Mouse (Mus musculus): ENCODE measurements around the gene Pxk. TPM values are rescaled to one million over a fixed set of nuclear protein-coding genes. Genes with fewer than 3 reads are reported as not detected.
A peak's percentile ranks its signal among the peaks of the same experiment; 100 is the strongest.

Pxk gene
- polyA plus RNA-seq, 1 experiment from 2014 or later = 62.0 TPM

- ATAC-seq = no peak
- Histone ChIP-seq H3K4me2 (replicated peaks; ENCODE audit: low read depth) (no peak overlapping the region), H3K4me3 (ENCODE audit: low read depth, low read length) (no peak overlapping the region), H3K27ac (ENCODE audit: low read depth, low read length) (no peak overlapping the region), H3K27me3 (replicated peaks; ENCODE audit: control insufficient read depth, insufficient read depth, low read length) (no peaks in the 10 kb centered on the region), H3K9ac (ENCODE audit: low read depth, low read length) (no peak overlapping the region), H3K9me3 (ENCODE audit: control insufficient read depth) (no peaks in the 10 kb centered on the region), H3K36me3 (ENCODE audit: control insufficient read depth, insufficient read depth) (no peaks in the 10 kb centered on the region), H3K4me1 (replicated peaks; ENCODE audit: control insufficient read depth, insufficient read depth, low read length) (no peaks in the 10 kb centered on the region)
- no peak for TF ChIP-seq CTCF (IDR thresholded peaks at IDR 0.05; ENCODE audit: low read depth)
- 66% methylated on average over 4 of the region's 4 CpGs for WGBS
These were observed 82.5 kb downstream of the Pxk start for GRCm38 (mm10) chr14:8180371-8181035.

DNA sequence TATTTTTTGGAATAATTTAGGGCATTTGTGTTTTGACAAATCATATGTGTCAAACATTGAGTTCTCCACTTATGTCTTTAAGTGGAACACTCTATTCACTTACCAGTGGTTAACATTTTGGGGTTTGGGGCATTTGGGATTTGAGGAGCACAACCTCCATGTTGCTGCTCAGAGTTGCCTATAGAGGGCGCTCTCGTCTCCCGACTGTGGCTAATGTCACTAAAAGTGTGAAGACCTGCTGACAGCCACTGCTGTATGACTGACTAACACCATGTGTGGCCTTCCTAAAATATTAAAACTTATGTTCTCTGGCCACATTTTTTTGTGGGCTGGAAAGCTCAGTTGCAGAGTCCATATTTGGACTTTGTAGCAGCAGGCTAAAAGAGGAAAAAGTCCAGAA is 85.3 kb downstream of the Pxk start:
- no peak overlapping the region for H3K4me3 ChIP-seq (ENCODE audit: low read depth, low read length)
- H3K9ac ChIP-seq (ENCODE audit: low read depth, low read length) = no peak overlapping the region
- no peak for ATAC-seq
- 54% methylated on average over 3 of the region's 3 CpGs for WGBS
- no peak overlapping the region for H3K4me2 ChIP-seq (replicated peaks; ENCODE audit: low read depth)
- no peak overlapping the region for H3K27ac ChIP-seq (ENCODE audit: low read depth, low read length)
- peak; percentile 50 for TF ChIP-seq CTCF (IDR thresholded peaks at IDR 0.05; ENCODE audit: low read depth)
- no peaks in the 10 kb centered on the region for H3K9me3 ChIP-seq (ENCODE audit: control insufficient read depth)
- H3K36me3 ChIP-seq (ENCODE audit: control insufficient read depth, insufficient read depth) = no peaks in the 10 kb centered on the region
- H3K27me3 ChIP-seq (replicated peaks; ENCODE audit: control insufficient read depth, insufficient read depth, low read length) = no peaks in the 10 kb centered on the region
- no peaks in the 10 kb centered on the region for H3K4me1 ChIP-seq (replicated peaks; ENCODE audit: control insufficient read depth, insufficient read depth, low read length)

DNA sequence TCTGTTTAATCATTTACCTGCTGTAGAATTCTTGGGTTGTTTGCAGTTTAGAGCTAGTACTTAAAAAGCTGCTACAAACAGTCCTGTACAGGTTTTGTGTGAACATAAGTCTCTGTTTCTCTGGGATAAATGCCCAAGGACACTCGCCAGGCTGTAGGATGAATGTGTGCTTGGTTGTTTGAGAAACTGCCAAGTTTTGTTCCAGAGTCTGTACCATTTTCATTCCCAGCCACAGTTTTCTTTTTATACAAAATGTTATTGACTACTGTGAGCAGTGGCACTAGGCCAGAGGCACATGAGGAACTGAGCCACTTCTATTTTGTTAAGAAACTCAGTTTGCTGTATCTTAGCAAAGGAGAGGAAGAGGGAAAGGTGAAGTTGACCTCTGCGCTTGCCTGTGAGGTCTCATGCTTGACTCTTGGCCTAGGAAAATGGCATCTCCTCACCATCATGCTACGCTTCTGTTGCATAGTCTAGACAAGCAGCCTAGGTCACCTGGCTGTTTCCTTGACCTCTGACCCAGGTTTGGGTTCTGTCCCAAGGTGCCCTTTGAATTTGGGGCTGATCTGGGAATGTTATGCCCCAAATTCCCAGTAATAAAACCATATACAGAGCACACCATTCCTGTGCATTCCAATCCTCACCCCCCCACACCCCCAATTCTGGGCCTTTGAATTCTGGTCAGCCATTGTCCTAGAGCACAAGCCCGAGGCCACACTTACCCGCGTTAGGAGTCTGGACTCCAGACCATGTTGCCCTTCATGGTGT is 88.5 kb downstream of the Pxk start:
- no peak for TF ChIP-seq CTCF (IDR thresholded peaks at IDR 0.05; ENCODE audit: low read depth)
- H3K9me3 ChIP-seq (ENCODE audit: control insufficient read depth) = no peaks in the 10 kb centered on the region
- no peak for ATAC-seq
- WGBS = 88% methylated on average over 6 of the region's 6 CpGs
- H3K4me3 ChIP-seq (ENCODE audit: low read depth, low read length) = no peak overlapping the region
- no peak overlapping the region for H3K4me2 ChIP-seq (replicated peaks; ENCODE audit: low read depth)
- no peak overlapping the region for H3K27ac ChIP-seq (ENCODE audit: low read depth, low read length)
- 0 out of 2 replicates have a peak, but pooled peaks cover under 1% of the 10 kb centered on the region for H3K4me1 ChIP-seq (replicated peaks; ENCODE audit: control insufficient read depth, insufficient read depth, low read length)
- H3K27me3 ChIP-seq (replicated peaks; ENCODE audit: control insufficient read depth, insufficient read depth, low read length) = no peaks in the 10 kb centered on the region
- H3K36me3 ChIP-seq (ENCODE audit: control insufficient read depth, insufficient read depth) = no peaks in the 10 kb centered on the region
- H3K9ac ChIP-seq (ENCODE audit: low read depth, low read length) = no peak overlapping the region

GRCm38 (mm10) chr14:8190556-8190955 is 92.5 kb downstream of the Pxk start:
- H3K27ac ChIP-seq (ENCODE audit: low read depth, low read length) = no peak overlapping the region
- H3K9me3 ChIP-seq (ENCODE audit: control insufficient read depth) = no peaks in the 10 kb centered on the region
- H3K4me1 ChIP-seq (replicated peaks; ENCODE audit: control insufficient read depth, insufficient read depth, low read length) = 0 out of 2 replicates have a peak, but pooled peaks cover 3% of the 10 kb centered on the region
- no peak overlapping the region for H3K9ac ChIP-seq (ENCODE audit: low read depth, low read length)
- no peak overlapping the region for H3K4me3 ChIP-seq (ENCODE audit: low read depth, low read length)
- TF ChIP-seq CTCF (IDR thresholded peaks at IDR 0.05; ENCODE audit: low read depth) = no peak
- ATAC-seq = no peak
- H3K36me3 ChIP-seq (ENCODE audit: control insufficient read depth, insufficient read depth) = no peaks in the 10 kb centered on the region
- H3K4me2 ChIP-seq (replicated peaks; ENCODE audit: low read depth) = no peak overlapping the region
- H3K27me3 ChIP-seq (replicated peaks; ENCODE audit: control insufficient read depth, insufficient read depth, low read length) = no peaks in the 10 kb centered on the region
- WGBS = 93% methylated on average over 3 of the region's 3 CpGs

- ATAC-seq = 0 out of 2 replicates have a peak, but pooled peaks have one; percentile 22
- Histone ChIP-seq H3K4me1 (replicated peaks; ENCODE audit: control insufficient read depth, insufficient read depth, low read length) (0 out of 2 replicates have a peak, but pooled peaks cover 3% of the 10 kb centered on the region), H3K36me3 (ENCODE audit: control insufficient read depth, insufficient read depth) (no peaks in the 10 kb centered on the region), H3K9ac (ENCODE audit: low read depth, low read length) (no peak overlapping the region), H3K9me3 (ENCODE audit: control insufficient read depth) (no peaks in the 10 kb centered on the region), H3K27ac (ENCODE audit: low read depth, low read length) (no peak overlapping the region), H3K4me3 (ENCODE audit: low read depth, low read length) (no peak overlapping the region), H3K27me3 (replicated peaks; ENCODE audit: control insufficient read depth, insufficient read depth, low read length) (no peaks in the 10 kb centered on the region), H3K4me2 (replicated peaks; ENCODE audit: low read depth) (no peak overlapping the region)
- WGBS = 57% methylated on average over 12 of the region's 12 CpGs
- TF ChIP-seq CTCF (IDR thresholded peaks at IDR 0.05; ENCODE audit: low read depth) = no peak
These were observed 93.4 kb downstream of the Pxk start for GRCm38 (mm10) chr14:8191331-8191965.

DNA sequence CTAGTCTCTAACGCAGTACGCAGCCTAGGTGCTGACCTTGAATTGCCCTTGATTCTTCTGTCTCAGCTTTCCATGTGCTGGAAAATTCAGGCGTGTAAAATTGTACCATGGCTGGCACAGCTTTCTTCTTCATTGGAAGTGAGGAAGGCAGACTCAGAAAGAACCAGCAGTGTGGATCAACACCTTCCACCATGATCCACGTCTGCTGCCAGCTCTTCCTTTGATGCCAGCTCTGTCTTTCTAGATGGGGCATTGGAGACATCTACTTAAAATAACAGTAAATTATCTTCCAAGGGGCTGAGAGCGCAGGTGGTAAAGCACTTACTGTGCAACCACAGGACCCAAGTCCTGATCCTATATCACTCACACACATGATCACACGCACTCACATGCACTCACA is 94.7 kb downstream of the Pxk start:
- no peak for TF ChIP-seq CTCF (IDR thresholded peaks at IDR 0.05; ENCODE audit: low read depth)
- WGBS = 86% methylated on average over 6 of the region's 6 CpGs
- H3K9ac ChIP-seq (ENCODE audit: low read depth, low read length) = no peak overlapping the region

More for the DNA sequence above, 94.7 kb downstream of the Pxk start:
- Histone ChIP-seq H3K36me3 (ENCODE audit: control insufficient read depth, insufficient read depth) (no peaks in the 10 kb centered on the region), H3K27me3 (replicated peaks; ENCODE audit: control insufficient read depth, insufficient read depth, low read length) (no peaks in the 10 kb centered on the region), H3K27ac (ENCODE audit: low read depth, low read length) (no peak overlapping the region), H3K4me1 (replicated peaks; ENCODE audit: control insufficient read depth, insufficient read depth, low read length) (0 out of 2 replicates have a peak, but pooled peaks cover 3% of the 10 kb centered on the region), H3K4me2 (replicated peaks; ENCODE audit: low read depth) (no peak overlapping the region), H3K4me3 (ENCODE audit: low read depth, low read length) (no peak overlapping the region), H3K9me3 (ENCODE audit: control insufficient read depth) (no peaks in the 10 kb centered on the region)
- ATAC-seq = no peak

Measured in intestine, postnatal 0 days (tissue).